Mouse (Mus musculus) kidney, adult 11 months (tissue): ENCODE data around the gene 3110040M04Rik.
A peak's percentile ranks its signal among the peaks of the same experiment; 100 is the strongest.
"Not testable (repeated sequence)": the region's sequence is repeated elsewhere in the genome, so short reads cannot be mapped to it uniquely, and the experiment has no call there.

ENCODE experiments used
- DNase-seq: peaks from one replicate; pipeline ENCODE4 v3.0.0; 2022

Gene 3110040M04Rik

GRCm38 (mm10) chr1:151203818-151204217 lies at the start of gene 3110040M04Rik:
Gene 3110040M04Rik (plus strand): TSS chr1:151204121.
- DNase-seq = not testable (repeated sequence)

- DNase-seq = not testable (repeated sequence)
These were observed 49.8 kb upstream of the 3110040M04Rik start for GRCm38 (mm10) chr1:151154131-151154530.

- DNase-seq = no peak
These were observed 47.8 kb upstream of the 3110040M04Rik start for GRCm38 (mm10) chr1:151156129-151156528.

GRCm38 (mm10) chr1:151156777-151157632 lies 46.9 kb upstream of the 3110040M04Rik start:
- DNase-seq = no peak

GRCm38 (mm10) chr1:151157963-151158856 lies 45.7 kb upstream of the 3110040M04Rik start:
- DNase-seq = peak; percentile 91

GRCm38 (mm10) chr1:151158857-151159510 lies 44.9 kb upstream of the 3110040M04Rik start:
- peak; percentile 34 for DNase-seq

GRCm38 (mm10) chr1:151166031-151166430 lies 37.9 kb upstream of the 3110040M04Rik start:
- no peak for DNase-seq

GRCm38 (mm10) chr1:151167297-151168047 lies 36.4 kb upstream of the 3110040M04Rik start:
- DNase-seq = peak; percentile 52

GRCm38 (mm10) chr1:151168637-151169036 lies 35.3 kb upstream of the 3110040M04Rik start:
- DNase-seq = no peak

GRCm38 (mm10) chr1:151171572-151172461 lies 32.1 kb upstream of the 3110040M04Rik start:
- DNase-seq = no peak

- peak; percentile 76 for DNase-seq
These were observed 26.6 kb upstream of the 3110040M04Rik start for GRCm38 (mm10) chr1:151177030-151177936.

GRCm38 (mm10) chr1:151177937-151178271 lies 26.0 kb upstream of the 3110040M04Rik start:
- no peak for DNase-seq

GRCm38 (mm10) chr1:151178505-151179083 lies 25.3 kb upstream of the 3110040M04Rik start:
- no peak for DNase-seq

GRCm38 (mm10) chr1:151180167-151180566 lies 23.8 kb upstream of the 3110040M04Rik start:
- DNase-seq = no peak

GRCm38 (mm10) chr1:151182266-151182665 lies 21.7 kb upstream of the 3110040M04Rik start, which contains the start of gene Gm47985:
Gene Gm47985 (plus strand): TSS chr1:151182537.
- DNase-seq = not testable (repeated sequence)

GRCm38 (mm10) chr1:151186186-151186585 lies 17.7 kb upstream of the 3110040M04Rik start:
- DNase-seq = not testable (repeated sequence)

GRCm38 (mm10) chr1:151186879-151187424 lies 17.0 kb upstream of the 3110040M04Rik start:
- not testable (repeated sequence) for DNase-seq

- DNase-seq = no peak
These were observed 15.5 kb upstream of the 3110040M04Rik start for GRCm38 (mm10) chr1:151188469-151188868.

GRCm38 (mm10) chr1:151192075-151192474 lies 11.8 kb upstream of the 3110040M04Rik start, which contains the start of gene Gm8947:
Gene Gm8947 (plus strand): TSS chr1:151192376.
- DNase-seq = not testable (repeated sequence)
